Mouse (Mus musculus): Measurements from ENCODE around the gene Fgfr2.

Gene Fgfr2

GRCm38 (mm10) chr7:132693561-132693960, 429.6 kb downstream of the Fgfr2 start:
- DNase-seq (ENCODE audit: low read depth) = no peak

GRCm38 (mm10) chr7:132692719-132693118, 430.4 kb downstream of the Fgfr2 start:
- peak; percentile 56 for DNase-seq (ENCODE audit: low read depth)

- no peak for DNase-seq (ENCODE audit: low read depth)
Measured at GRCm38 (mm10) chr7:132690716-132691472, 432.3 kb downstream of the Fgfr2 start.

- DNase-seq (ENCODE audit: low read depth) = no peak
Measured at GRCm38 (mm10) chr7:132689722-132690121, 433.4 kb downstream of the Fgfr2 start.

- peak; percentile 80 for DNase-seq (ENCODE audit: low read depth)
Measured at GRCm38 (mm10) chr7:132688721-132689120, 434.4 kb downstream of the Fgfr2 start.

- no peak for DNase-seq (ENCODE audit: low read depth)
Measured at GRCm38 (mm10) chr7:132687897-132688296, 435.3 kb downstream of the Fgfr2 start.

GRCm38 (mm10) chr7:132686515-132686914, 436.6 kb downstream of the Fgfr2 start:
- DNase-seq (ENCODE audit: low read depth) = no peak

GRCm38 (mm10) chr7:132683923-132684322, 439.2 kb downstream of the Fgfr2 start:
- peak; percentile 77 for DNase-seq (ENCODE audit: low read depth)

GRCm38 (mm10) chr7:132682901-132683300, 440.2 kb downstream of the Fgfr2 start:
- DNase-seq (ENCODE audit: low read depth) = no peak

GRCm38 (mm10) chr7:132682336-132682735, 440.8 kb downstream of the Fgfr2 start:
- DNase-seq (ENCODE audit: low read depth) = no peak

GRCm38 (mm10) chr7:132681831-132682230, 441.3 kb downstream of the Fgfr2 start:
- DNase-seq (ENCODE audit: low read depth) = no peak

GRCm38 (mm10) chr7:132681296-132681695, 441.9 kb downstream of the Fgfr2 start:
- no peak for DNase-seq (ENCODE audit: low read depth)

GRCm38 (mm10) chr7:132679549-132679948, 443.6 kb downstream of the Fgfr2 start:
- no peak for DNase-seq (ENCODE audit: low read depth)

GRCm38 (mm10) chr7:132679117-132679516, 444.0 kb downstream of the Fgfr2 start:
- no peak for DNase-seq (ENCODE audit: low read depth)

- DNase-seq (ENCODE audit: low read depth) = no peak
Measured at GRCm38 (mm10) chr7:132675922-132676321, 447.2 kb downstream of the Fgfr2 start.

- no peak for DNase-seq (ENCODE audit: low read depth)
Measured at GRCm38 (mm10) chr7:132673931-132674755, 449.0 kb downstream of the Fgfr2 start.

GRCm38 (mm10) chr7:132672481-132672959, 450.6 kb downstream of the Fgfr2 start:
- DNase-seq (ENCODE audit: low read depth) = peak; percentile 79

- DNase-seq (ENCODE audit: low read depth) = no peak
Measured at GRCm38 (mm10) chr7:132670863-132671165, 452.3 kb downstream of the Fgfr2 start.

- DNase-seq (ENCODE audit: low read depth) = no peak
Measured at GRCm38 (mm10) chr7:132669999-132670862, 452.9 kb downstream of the Fgfr2 start.

GRCm38 (mm10) chr7:132668604-132669003, 454.5 kb downstream of the Fgfr2 start:
- no peak for DNase-seq (ENCODE audit: low read depth)

- no peak for DNase-seq (ENCODE audit: low read depth)
Measured at GRCm38 (mm10) chr7:132666516-132666915, 456.6 kb downstream of the Fgfr2 start.

All from fibroblast of lung, adult 2 months (primary cell).